Mouse (Mus musculus): Measurements from ENCODE around the gene Dlgap1.

GRCm38 (mm10) chr17:70864645-70865044, 895.8 kb downstream of the Dlgap1 start:
- TF ChIP-seq CTCF (IDR thresholded peaks at IDR 0.05) (no peak), POLR2A (IDR thresholded peaks at IDR 0.05; ENCODE audit: insufficient read depth, low read depth, low read length) (no peak)

All from heart, adult 2 months (tissue).